Mouse (Mus musculus) heart, embryonic 13.5 days (tissue): ENCODE data around the gene Dxo. TPM values are rescaled to one million over a fixed set of nuclear protein-coding genes. Genes with fewer than 3 reads are reported as not detected.

Source experiments
- ATAC-seq: fragments of 200-750 bp; cut with Nextera tagmentation; 2 replicates; pipeline ENCODE4 v1.8.0; 2017; ENCODE audit warnings: moderate TSS enrichment; ENCODE audit not compliant: insufficient number of reproducible peaks, low FRiP score, low TSS enrichment; ENCODE audit errors: extremely low read depth
- H3K27ac ChIP-seq: fragments of 300-500 bp; sonication (generic); replicated peaks from 2 replicates; pipeline ENCODE4 v1.5.1; 2015; ENCODE audit warnings: moderate library complexity, mild to moderate bottlenecking, inconsistent platforms
- H3K27me3 ChIP-seq: fragments of 300-500 bp; sonication (generic); replicated peaks from 2 replicates; pipeline ENCODE4 v1.6.1; 2015; ENCODE audit warnings: mild to moderate bottlenecking, inconsistent platforms
- H3K36me3 ChIP-seq: fragments of 300-500 bp; sonication (generic); 2 replicates; pipeline ENCODE4 v1.6.1; 2015; ENCODE audit warnings: mild to moderate bottlenecking, inconsistent platforms
- H3K4me1 ChIP-seq: fragments of 300-500 bp; sonication (generic); 2 replicates; pipeline ENCODE4 v1.6.1; 2015; ENCODE audit warnings: inconsistent platforms
- H3K4me2 ChIP-seq: fragments of 300-500 bp; sonication (generic); 2 replicates; pipeline ENCODE4 v1.6.1; 2015; ENCODE audit warnings: inconsistent platforms, mild to moderate bottlenecking, moderate library complexity
- H3K4me3 ChIP-seq: fragments of 300-500 bp; sonication (generic); 2 replicates; pipeline ENCODE4 v1.5.1; 2015; ENCODE audit warnings: moderate library complexity, mild to moderate bottlenecking, inconsistent platforms
- H3K9ac ChIP-seq: fragments of 300-500 bp; sonication (generic); 2 replicates; pipeline ENCODE4 v1.6.1; 2015; ENCODE audit warnings: inconsistent platforms, mild to moderate bottlenecking, moderate library complexity
- H3K9me3 ChIP-seq: fragments of 300-500 bp; sonication (generic); 2 replicates; pipeline ENCODE4 v1.6.1; 2016; ENCODE audit warnings: inconsistent platforms
- WGBS: fragments of 180-500 bp; shearing (Covaris S2); methylation state at CpG from one replicate; pipeline ENCODE4 v1.1.7; 2015; ENCODE audit warnings: mixed read lengths; 5-methylcytosine and 5-hydroxymethylcytosine counted together
- polyA plus RNA-seq: library from polyadenylated mRNA; unstranded; fragments of >200 nt; fragmentation: Nextera tagmentation; extraction: Ambion mirVana; gene quantifications from 2 replicates; pipeline ENCODE4 v1.2.1, GENCODE M21; 2015

Dxo gene
- polyA plus RNA-seq, 1 experiment from 2014 or later, result 32.3 TPM

DNA sequence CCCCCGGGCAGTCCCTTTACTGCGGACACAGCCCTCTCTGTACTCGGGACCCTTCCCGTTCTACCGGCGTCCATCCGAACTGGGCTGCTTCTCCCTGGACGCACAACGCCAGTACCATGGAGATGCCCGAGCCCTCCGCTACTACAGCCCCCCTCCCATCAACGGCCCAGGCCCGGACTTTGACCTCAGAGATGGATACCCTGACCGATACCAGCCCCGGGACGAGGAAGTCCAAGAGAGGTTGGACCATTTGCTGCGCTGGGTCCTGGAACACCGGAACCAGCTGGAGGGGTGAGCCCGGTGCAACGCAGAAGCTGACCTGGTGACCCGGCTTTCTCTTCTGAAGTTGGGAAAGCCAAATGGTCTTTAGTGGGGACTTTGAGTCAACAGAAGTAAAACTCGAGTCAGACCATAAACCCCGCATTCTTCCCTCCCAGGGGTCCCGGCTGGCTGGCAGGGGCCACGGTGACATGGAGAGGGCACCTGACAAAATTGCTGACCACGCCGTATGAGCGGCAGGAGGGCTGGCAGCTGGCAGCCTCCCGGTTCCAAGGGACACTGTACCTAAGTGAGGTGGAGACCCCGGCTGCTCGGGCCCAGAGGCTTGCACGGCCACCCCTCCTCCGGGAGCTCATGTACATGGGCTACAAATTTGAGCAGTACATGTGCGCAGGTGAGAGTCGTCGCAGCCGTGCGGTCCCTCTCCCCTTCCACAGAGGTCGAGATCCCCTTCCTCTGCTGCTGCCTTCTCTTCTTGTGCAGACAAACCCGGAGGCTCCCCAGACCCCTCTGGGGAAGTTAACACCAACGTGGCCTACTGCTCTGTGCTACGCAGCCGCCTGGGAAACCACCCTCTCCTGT is 875 bp downstream of the Dxo start:
- Histone ChIP-seq H3K9ac (peak overlapping the region; percentile 89), H3K4me2 (peak overlapping the region; percentile 99), H3K4me1 (peaks cover 26% of the 10 kb centered on the region), H3K9me3 (no peaks in the 10 kb centered on the region), H3K27me3 (no peaks in the 10 kb centered on the region), H3K27ac (peak overlapping the region; percentile 69; the same call in 1 of the 2 replicates), H3K36me3 (peaks cover 65% of the 10 kb centered on the region), H3K4me3 (peak overlapping the region; percentile 91)
- 36% methylated on average over 43 of the region's 43 CpGs for WGBS
- no peak for ATAC-seq

DNA sequence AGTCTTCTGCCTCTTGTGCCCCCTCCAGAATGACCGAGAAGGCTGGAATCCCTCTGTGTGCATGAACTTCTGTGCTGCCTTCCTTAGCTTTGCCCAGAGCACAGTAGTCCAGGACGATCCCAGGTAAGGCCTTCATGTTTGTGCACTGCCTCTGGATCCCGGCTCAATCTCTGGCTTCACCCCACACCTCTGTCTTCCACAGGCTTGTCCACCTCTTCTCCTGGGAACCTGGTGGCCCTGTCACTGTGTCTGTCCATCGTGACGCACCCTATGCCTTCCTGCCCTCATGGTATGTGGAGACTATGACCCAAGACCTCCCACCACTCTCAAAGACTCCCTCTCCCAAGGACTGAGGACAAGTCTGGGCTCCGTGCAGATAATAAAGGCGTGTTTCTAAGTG is 2.0 kb downstream of the Dxo start:
- H3K9ac ChIP-seq, result no peak overlapping the region
- no peaks in the 10 kb centered on the region for H3K9me3 ChIP-seq
- WGBS, result 81% methylated on average over 7 of the region's 7 CpGs
- ATAC-seq, result no peak
- H3K4me3 ChIP-seq, result no peak overlapping the region
- H3K4me1 ChIP-seq, result peaks cover 26% of the 10 kb centered on the region
- H3K27ac ChIP-seq, result no peak overlapping the region
- H3K27me3 ChIP-seq, result no peaks in the 10 kb centered on the region
- H3K4me2 ChIP-seq, result peak overlapping the region; percentile 20; the same call in 1 of the 2 replicates
- peaks cover 66% of the 10 kb centered on the region for H3K36me3 ChIP-seq

DNA sequence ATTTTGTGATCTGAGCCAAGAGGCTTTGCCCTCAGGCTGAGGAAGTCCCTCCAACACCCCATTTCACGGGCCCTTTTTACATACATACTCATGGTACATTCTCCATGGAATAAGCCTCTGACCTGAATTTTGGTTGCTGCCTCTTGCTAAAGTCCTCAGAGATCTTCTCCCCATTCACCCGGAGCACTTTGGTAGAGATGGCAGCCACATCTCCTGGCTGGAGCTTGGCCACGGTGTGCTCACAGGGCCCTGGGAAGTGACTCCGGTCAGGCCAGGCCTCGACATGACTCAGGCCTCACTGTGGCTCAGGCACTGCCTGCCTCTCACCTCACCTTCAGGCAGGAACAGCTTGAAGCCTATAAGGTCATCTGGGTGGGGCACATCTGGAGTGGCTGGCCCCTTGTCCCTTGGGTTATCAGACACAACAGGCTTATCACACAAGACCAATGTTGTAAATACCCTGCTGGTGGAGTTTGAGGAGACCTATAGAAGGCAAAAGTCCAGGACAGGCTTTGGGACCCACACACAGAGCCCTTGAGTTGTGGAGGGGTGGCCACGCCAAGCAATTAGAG is 4.0 kb downstream of the Dxo start:
- H3K4me2 ChIP-seq, result peak overlapping the region; percentile 9; the same call in 1 of the 2 replicates
- H3K9me3 ChIP-seq, result no peaks in the 10 kb centered on the region
- no peak overlapping the region for H3K9ac ChIP-seq
- 74% methylated on average over 6 of the region's 6 CpGs for WGBS
- no peaks in the 10 kb centered on the region for H3K27me3 ChIP-seq
- peaks cover 22% of the 10 kb centered on the region for H3K4me1 ChIP-seq
- H3K4me3 ChIP-seq, result no peak overlapping the region
- H3K27ac ChIP-seq, result no peak overlapping the region
- peaks cover 74% of the 10 kb centered on the region for H3K36me3 ChIP-seq
- ATAC-seq, result no peak

GRCm38 (mm10) chr17:34844884-34845283 is 8.1 kb downstream of the Dxo start:
- Histone ChIP-seq H3K27ac (no peak overlapping the region), H3K27me3 (no peaks in the 10 kb centered on the region), H3K36me3 (peaks cover 84% of the 10 kb centered on the region), H3K9me3 (no peaks in the 10 kb centered on the region), H3K9ac (no peak overlapping the region), H3K4me1 (peaks cover 7% of the 10 kb centered on the region), H3K4me3 (no peak overlapping the region), H3K4me2 (no peak overlapping the region)
- no peak for ATAC-seq
- 90% methylated on average over 13 of the region's 13 CpGs for WGBS

- ATAC-seq, result no peak
- Histone ChIP-seq H3K27me3 (no peaks in the 10 kb centered on the region), H3K4me2 (no peak overlapping the region), H3K4me1 (peaks cover 18% of the 10 kb centered on the region), H3K4me3 (no peak overlapping the region), H3K9ac (0 out of 2 replicates have a peak overlapping the region, but pooled peaks have one; percentile 7), H3K9me3 (no peaks in the 10 kb centered on the region), H3K36me3 (peaks cover 63% of the 10 kb centered on the region), H3K27ac (no peak overlapping the region)
- WGBS, result 82% methylated on average over 6 of the region's 6 CpGs
Observed at GRCm38 (mm10) chr17:34847192-34847591, 10.4 kb downstream of the Dxo start.

GRCm38 (mm10) chr17:34847615-34848014 is 10.8 kb downstream of the Dxo start:
- ATAC-seq, result no peak
- Histone ChIP-seq H3K9ac (no peak overlapping the region), H3K4me2 (no peak overlapping the region), H3K4me1 (peaks cover 18% of the 10 kb centered on the region), H3K27me3 (no peaks in the 10 kb centered on the region), H3K36me3 (peaks cover 63% of the 10 kb centered on the region), H3K4me3 (no peak overlapping the region), H3K27ac (no peak overlapping the region), H3K9me3 (no peaks in the 10 kb centered on the region)
- WGBS, result 84% methylated on average over 7 of the region's 7 CpGs

DNA sequence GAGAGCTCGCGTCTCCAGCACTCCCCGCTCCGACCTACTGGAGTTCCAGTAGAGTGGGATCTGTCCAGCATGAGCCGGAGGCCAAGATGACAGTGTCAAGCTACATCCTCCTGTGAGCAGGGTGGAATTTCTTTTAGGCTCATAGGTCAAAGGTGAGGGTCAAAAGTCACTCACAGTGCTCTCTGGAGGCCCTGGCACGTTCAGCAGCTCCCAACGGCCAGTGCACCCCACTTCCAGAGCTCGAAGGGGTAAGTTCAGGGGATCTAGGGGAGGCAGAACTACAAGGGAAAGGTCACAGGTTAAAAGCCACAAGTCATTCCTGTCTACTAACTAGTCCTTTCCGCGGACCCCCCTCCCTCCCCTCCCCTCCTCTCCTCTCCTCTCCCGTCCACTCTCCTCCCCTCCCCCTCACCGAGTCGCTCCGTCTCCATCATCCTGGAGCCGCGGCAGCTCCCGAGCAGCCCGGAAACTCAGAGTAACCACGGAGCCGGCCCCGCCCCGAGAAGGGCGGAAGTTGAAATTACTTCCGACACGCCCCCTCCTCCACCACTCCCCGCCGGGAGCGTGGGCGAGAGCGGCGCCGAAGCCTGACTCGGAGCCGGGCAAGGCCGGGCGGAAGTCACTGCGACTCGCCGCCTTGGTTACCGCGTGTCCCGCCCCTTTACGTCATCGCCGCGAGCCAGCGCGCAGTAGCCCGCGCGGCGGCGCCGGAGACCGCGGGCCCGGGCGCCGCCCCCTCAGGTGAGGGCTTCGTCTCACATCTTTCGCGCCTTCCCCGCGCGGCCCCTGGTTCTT is 13.1 kb downstream of the Dxo start, which contains the start of the genes Skiv2l and Nelfe:
Skiv2l (minus strand) TSS at position 489 of the 795 bp plus-strand sequence.
Nelfe (plus strand) TSS at position 670 of the 795 bp plus-strand sequence.
- WGBS, result under 1% methylated on average over 57 of the region's 65 CpGs
- peak within 1 kb of the TSS; percentile 97 for H3K4me3 ChIP-seq
- peaks cover 63% of the 10 kb centered on the region for H3K36me3 ChIP-seq
- H3K9ac ChIP-seq, result peak within 1 kb of the TSS; percentile 94
- peaks cover 18% of the 10 kb centered on the region for H3K4me1 ChIP-seq
- no peaks in the 10 kb centered on the region for H3K9me3 ChIP-seq
- H3K27ac ChIP-seq, result peak within 1 kb of the TSS; percentile 25; the same call in 1 of the 2 replicates
- H3K4me2 ChIP-seq, result peak within 1 kb of the TSS; percentile 98
- peak; percentile 97 for ATAC-seq
- H3K27me3 ChIP-seq, result no peaks in the 10 kb centered on the region

GRCm38 (mm10) chr17:34850517-34851125 is 13.8 kb downstream of the Dxo start:
- Histone ChIP-seq H3K36me3 (peaks cover 62% of the 10 kb centered on the region), H3K27ac (peak overlapping the region; percentile 25; the same call in 1 of the 2 replicates), H3K27me3 (no peaks in the 10 kb centered on the region), H3K4me1 (peaks cover 18% of the 10 kb centered on the region), H3K9me3 (no peaks in the 10 kb centered on the region), H3K9ac (peak overlapping the region; percentile 94), H3K4me3 (peak overlapping the region; percentile 97), H3K4me2 (peak overlapping the region; percentile 98)
- ATAC-seq, result no peak
- 2% methylated on average over 25 of the region's 25 CpGs for WGBS

DNA sequence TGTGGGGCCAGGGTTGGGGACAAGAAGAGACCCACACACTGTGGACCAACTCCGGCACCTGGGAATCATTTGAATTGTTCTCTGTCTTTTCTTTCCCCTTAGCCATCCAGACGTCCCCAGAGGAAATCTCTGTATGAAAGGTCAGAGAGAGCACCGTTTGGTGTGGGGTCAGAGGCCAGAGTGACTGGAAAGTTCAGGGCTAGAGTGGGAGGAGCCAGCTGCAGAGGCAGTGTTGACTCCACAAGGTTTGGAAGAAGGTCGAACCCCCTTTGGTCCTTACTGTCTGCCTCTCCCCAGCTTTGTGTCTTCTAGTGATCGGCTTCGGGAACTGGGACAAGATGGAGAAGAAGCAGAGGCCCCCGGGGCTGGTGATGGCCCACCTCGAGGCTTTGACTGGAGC is 16.7 kb downstream of the Dxo start:
- no peak overlapping the region for H3K27ac ChIP-seq
- WGBS, result 71% methylated on average over 8 of the region's 8 CpGs
- no peak overlapping the region for H3K9ac ChIP-seq
- no peaks in the 10 kb centered on the region for H3K9me3 ChIP-seq
- H3K4me1 ChIP-seq, result peaks cover 18% of the 10 kb centered on the region
- H3K4me2 ChIP-seq, result no peak overlapping the region
- no peak overlapping the region for H3K4me3 ChIP-seq
- H3K27me3 ChIP-seq, result no peaks in the 10 kb centered on the region
- no peak for ATAC-seq
- peaks cover 58% of the 10 kb centered on the region for H3K36me3 ChIP-seq

DNA sequence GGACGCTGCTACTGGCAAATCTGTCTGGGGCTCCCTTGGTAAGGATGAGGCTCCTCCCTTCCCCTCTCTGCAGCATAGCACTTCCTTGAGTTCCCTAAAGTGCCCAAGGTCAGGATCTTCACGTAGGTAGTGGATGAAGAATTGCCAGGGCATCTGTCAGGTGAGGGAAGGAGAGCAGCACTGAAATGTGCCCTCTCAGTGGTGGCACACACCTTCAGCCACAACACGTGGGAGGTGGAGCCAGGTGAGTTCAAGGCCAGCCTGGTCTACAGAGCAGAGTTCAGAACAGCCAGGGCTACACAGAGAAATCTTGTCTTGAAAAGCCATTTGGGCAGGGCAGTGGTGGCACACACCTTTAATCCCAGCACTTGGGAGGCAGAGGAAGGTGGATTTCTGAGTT is 17.9 kb downstream of the Dxo start:
- H3K4me1 ChIP-seq, result peaks cover 11% of the 10 kb centered on the region
- no peak overlapping the region for H3K27ac ChIP-seq
- no peak overlapping the region for H3K4me2 ChIP-seq
- peaks cover 58% of the 10 kb centered on the region for H3K36me3 ChIP-seq
- no peaks in the 10 kb centered on the region for H3K9me3 ChIP-seq
- H3K9ac ChIP-seq, result no peak overlapping the region
- H3K4me3 ChIP-seq, result no peak overlapping the region
- 77% methylated on average over 3 of the region's 3 CpGs for WGBS
- H3K27me3 ChIP-seq, result no peaks in the 10 kb centered on the region
- ATAC-seq, result no peak
